Mouse (Mus musculus): ENCODE data around the gene Asb6.

- TF ChIP-seq CTCF (IDR thresholded peaks at IDR 0.05; ENCODE audit: low read depth, low read length) (peak; percentile 41; the same call in 1 of the 2 replicates), POLR2A (IDR thresholded peaks at IDR 0.05; ENCODE audit: extremely low read depth, insufficient read depth, low read length) (no peak)
These were observed 9.1 kb downstream of the Asb6 start for GRCm38 (mm10) chr2:30821073-30821472.
